Mouse (Mus musculus): ENCODE measurements around the gene Smg6. TPM values are rescaled to one million over a fixed set of nuclear protein-coding genes. Genes with fewer than 3 reads are reported as not detected.
A peak's percentile ranks its signal among the peaks of the same experiment; 100 is the strongest.

Smg6 gene
- polyA plus RNA-seq, 1 experiment from 2014 or later = 12.8 TPM

GRCm38 (mm10) chr11:75102763-75103339 lies 177.2 kb downstream of the Smg6 start:
- no peak overlapping the region for H3K27ac ChIP-seq (replicated peaks; ENCODE audit: low read depth, low read length)
- DNase-seq (ENCODE audit: low spot score) (peak; percentile 67), ATAC-seq (ENCODE audit: low read depth) (peak; percentile 37; the same call in 1 of the 2 replicates)
- 57% methylated on average over 5 of the region's 5 CpGs for WGBS
- 0 out of 2 replicates have a peak, but pooled peaks cover 2% of the 10 kb centered on the region for H3K4me1 ChIP-seq (ENCODE audit: control insufficient read depth, insufficient read depth, low read length)
- H3K9me3 ChIP-seq (ENCODE audit: control insufficient read depth, low read length) = no peaks in the 10 kb centered on the region
- no peaks in the 10 kb centered on the region for H3K27me3 ChIP-seq (replicated peaks; ENCODE audit: control insufficient read depth, insufficient read depth, low read length)
- no peak overlapping the region for H3K9ac ChIP-seq (ENCODE audit: low read depth, low read length)
- no peak overlapping the region for H3K4me3 ChIP-seq (ENCODE audit: low read depth, low read length)
- no peak overlapping the region for H3K4me2 ChIP-seq (ENCODE audit: low read depth, low read length)
- H3K36me3 ChIP-seq (ENCODE audit: control insufficient read depth, insufficient read depth, low read length) = no peaks in the 10 kb centered on the region

GRCm38 (mm10) chr11:75106614-75107013 lies 181.0 kb downstream of the Smg6 start:
- H3K36me3 ChIP-seq (ENCODE audit: control insufficient read depth, insufficient read depth, low read length) = no peaks in the 10 kb centered on the region
- no peak overlapping the region for H3K27ac ChIP-seq (replicated peaks; ENCODE audit: low read depth, low read length)
- H3K4me2 ChIP-seq (ENCODE audit: low read depth, low read length) = no peak overlapping the region
- 84% methylated on average over 5 of the region's 5 CpGs for WGBS
- H3K9ac ChIP-seq (ENCODE audit: low read depth, low read length) = no peak overlapping the region
- no peaks in the 10 kb centered on the region for H3K9me3 ChIP-seq (ENCODE audit: control insufficient read depth, low read length)
- DNase-seq (ENCODE audit: low spot score) = no peak
- ATAC-seq (ENCODE audit: low read depth) = no peak
- H3K4me3 ChIP-seq (ENCODE audit: low read depth, low read length) = no peak overlapping the region
- H3K27me3 ChIP-seq (replicated peaks; ENCODE audit: control insufficient read depth, insufficient read depth, low read length) = no peaks in the 10 kb centered on the region
- H3K4me1 ChIP-seq (ENCODE audit: control insufficient read depth, insufficient read depth, low read length) = 0 out of 2 replicates have a peak, but pooled peaks cover 2% of the 10 kb centered on the region

GRCm38 (mm10) chr11:75108909-75109308 lies 183.3 kb downstream of the Smg6 start:
- Histone ChIP-seq H3K4me1 (ENCODE audit: control insufficient read depth, insufficient read depth, low read length) (no peaks in the 10 kb centered on the region), H3K27ac (replicated peaks; ENCODE audit: low read depth, low read length) (no peak overlapping the region), H3K9ac (ENCODE audit: low read depth, low read length) (no peak overlapping the region), H3K4me3 (ENCODE audit: low read depth, low read length) (no peak overlapping the region), H3K4me2 (ENCODE audit: low read depth, low read length) (no peak overlapping the region), H3K27me3 (replicated peaks; ENCODE audit: control insufficient read depth, insufficient read depth, low read length) (no peaks in the 10 kb centered on the region), H3K36me3 (ENCODE audit: control insufficient read depth, insufficient read depth, low read length) (no peaks in the 10 kb centered on the region), H3K9me3 (ENCODE audit: control insufficient read depth, low read length) (no peaks in the 10 kb centered on the region)
- DNase-seq (ENCODE audit: low spot score) (no peak), ATAC-seq (ENCODE audit: low read depth) (no peak)

GRCm38 (mm10) chr11:75116379-75116778 lies 190.8 kb downstream of the Smg6 start:
- ATAC-seq (ENCODE audit: low read depth) = no peak
- WGBS = 60% methylated on average over 6 of the region's 6 CpGs
- Histone ChIP-seq H3K4me1 (ENCODE audit: control insufficient read depth, insufficient read depth, low read length) (no peaks in the 10 kb centered on the region; the same call in 1 of the 2 replicates), H3K9me3 (ENCODE audit: control insufficient read depth, low read length) (no peaks in the 10 kb centered on the region), H3K27me3 (replicated peaks; ENCODE audit: control insufficient read depth, insufficient read depth, low read length) (no peaks in the 10 kb centered on the region), H3K27ac (replicated peaks; ENCODE audit: low read depth, low read length) (no peak overlapping the region), H3K9ac (ENCODE audit: low read depth, low read length) (no peak overlapping the region), H3K4me2 (ENCODE audit: low read depth, low read length) (no peak overlapping the region), H3K4me3 (ENCODE audit: low read depth, low read length) (no peak overlapping the region), H3K36me3 (ENCODE audit: control insufficient read depth, insufficient read depth, low read length) (no peaks in the 10 kb centered on the region)
- peak; percentile 72 for DNase-seq (ENCODE audit: low spot score)

- H3K27me3 ChIP-seq (replicated peaks; ENCODE audit: control insufficient read depth, insufficient read depth, low read length) = no peaks in the 10 kb centered on the region
- WGBS = 91% methylated on average over 2 of the region's 2 CpGs
- no peak overlapping the region for H3K4me3 ChIP-seq (ENCODE audit: low read depth, low read length)
- no peaks in the 10 kb centered on the region for H3K9me3 ChIP-seq (ENCODE audit: control insufficient read depth, low read length)
- H3K4me2 ChIP-seq (ENCODE audit: low read depth, low read length) = no peak overlapping the region
- no peak overlapping the region for H3K27ac ChIP-seq (replicated peaks; ENCODE audit: low read depth, low read length)
- no peaks in the 10 kb centered on the region for H3K36me3 ChIP-seq (ENCODE audit: control insufficient read depth, insufficient read depth, low read length)
- no peaks in the 10 kb centered on the region; the same call in 1 of the 2 replicates for H3K4me1 ChIP-seq (ENCODE audit: control insufficient read depth, insufficient read depth, low read length)
- no peak for DNase-seq (ENCODE audit: low spot score)
- H3K9ac ChIP-seq (ENCODE audit: low read depth, low read length) = no peak overlapping the region
- ATAC-seq (ENCODE audit: low read depth) = no peak
These were observed 192.5 kb downstream of the Smg6 start for GRCm38 (mm10) chr11:75118141-75118540.

- Histone ChIP-seq H3K27ac (replicated peaks; ENCODE audit: low read depth, low read length) (no peak overlapping the region), H3K4me3 (ENCODE audit: low read depth, low read length) (no peak overlapping the region), H3K36me3 (ENCODE audit: control insufficient read depth, insufficient read depth, low read length) (no peaks in the 10 kb centered on the region), H3K9me3 (ENCODE audit: control insufficient read depth, low read length) (no peaks in the 10 kb centered on the region), H3K27me3 (replicated peaks; ENCODE audit: control insufficient read depth, insufficient read depth, low read length) (no peaks in the 10 kb centered on the region), H3K9ac (ENCODE audit: low read depth, low read length) (no peak overlapping the region), H3K4me2 (ENCODE audit: low read depth, low read length) (no peak overlapping the region), H3K4me1 (ENCODE audit: control insufficient read depth, insufficient read depth, low read length) (no peaks in the 10 kb centered on the region; the same call in 1 of the 2 replicates)
- ATAC-seq (ENCODE audit: low read depth) (no peak), DNase-seq (ENCODE audit: low spot score) (no peak)
- 81% methylated on average over 2 of the region's 2 CpGs for WGBS
These were observed 193.7 kb downstream of the Smg6 start for GRCm38 (mm10) chr11:75119298-75119697.

GRCm38 (mm10) chr11:75119841-75120240 lies 194.2 kb downstream of the Smg6 start:
- ATAC-seq (ENCODE audit: low read depth) (no peak), DNase-seq (ENCODE audit: low spot score) (no peak)
- no peak overlapping the region for H3K4me2 ChIP-seq (ENCODE audit: low read depth, low read length)
- H3K27ac ChIP-seq (replicated peaks; ENCODE audit: low read depth, low read length) = no peak overlapping the region
- 74% methylated on average over 3 of the region's 3 CpGs for WGBS
- no peak overlapping the region for H3K9ac ChIP-seq (ENCODE audit: low read depth, low read length)
- H3K27me3 ChIP-seq (replicated peaks; ENCODE audit: control insufficient read depth, insufficient read depth, low read length) = no peaks in the 10 kb centered on the region
- no peaks in the 10 kb centered on the region; the same call in 1 of the 2 replicates for H3K4me1 ChIP-seq (ENCODE audit: control insufficient read depth, insufficient read depth, low read length)
- H3K4me3 ChIP-seq (ENCODE audit: low read depth, low read length) = no peak overlapping the region
- H3K36me3 ChIP-seq (ENCODE audit: control insufficient read depth, insufficient read depth, low read length) = no peaks in the 10 kb centered on the region
- H3K9me3 ChIP-seq (ENCODE audit: control insufficient read depth, low read length) = no peaks in the 10 kb centered on the region

- 43% methylated on average over 1 of the region's 1 CpGs for WGBS
- no peak for DNase-seq (ENCODE audit: low spot score)
These were observed 195.7 kb downstream of the Smg6 start for GRCm38 (mm10) chr11:75121348-75121747.

GRCm38 (mm10) chr11:75124406-75124805 lies 198.8 kb downstream of the Smg6 start:
- no peak overlapping the region for H3K27ac ChIP-seq (replicated peaks; ENCODE audit: low read depth, low read length)
- DNase-seq (ENCODE audit: low spot score) (no peak), ATAC-seq (ENCODE audit: low read depth) (no peak)
- no peaks in the 10 kb centered on the region for H3K27me3 ChIP-seq (replicated peaks; ENCODE audit: control insufficient read depth, insufficient read depth, low read length)
- no peaks in the 10 kb centered on the region for H3K36me3 ChIP-seq (ENCODE audit: control insufficient read depth, insufficient read depth, low read length)
- H3K4me3 ChIP-seq (ENCODE audit: low read depth, low read length) = no peak overlapping the region
- no peak overlapping the region for H3K9ac ChIP-seq (ENCODE audit: low read depth, low read length)
- 94% methylated on average over 2 of the region's 2 CpGs for WGBS
- H3K9me3 ChIP-seq (ENCODE audit: control insufficient read depth, low read length) = no peaks in the 10 kb centered on the region
- no peak overlapping the region for H3K4me2 ChIP-seq (ENCODE audit: low read depth, low read length)
- no peaks in the 10 kb centered on the region for H3K4me1 ChIP-seq (ENCODE audit: control insufficient read depth, insufficient read depth, low read length)

More at GRCm38 (mm10) chr11:75121348-75121747, 195.7 kb downstream of the Smg6 start:
- Histone ChIP-seq H3K36me3 (ENCODE audit: control insufficient read depth, insufficient read depth, low read length) (no peaks in the 10 kb centered on the region), H3K4me1 (ENCODE audit: control insufficient read depth, insufficient read depth, low read length) (no peaks in the 10 kb centered on the region; the same call in 1 of the 2 replicates), H3K9ac (ENCODE audit: low read depth, low read length) (no peak overlapping the region), H3K27ac (replicated peaks; ENCODE audit: low read depth, low read length) (no peak overlapping the region), H3K4me3 (ENCODE audit: low read depth, low read length) (no peak overlapping the region), H3K9me3 (ENCODE audit: control insufficient read depth, low read length) (no peaks in the 10 kb centered on the region), H3K4me2 (ENCODE audit: low read depth, low read length) (no peak overlapping the region), H3K27me3 (replicated peaks; ENCODE audit: control insufficient read depth, insufficient read depth, low read length) (no peaks in the 10 kb centered on the region)
- ATAC-seq (ENCODE audit: low read depth) = no peak
